Mouse (Mus musculus) liver, embryonic 11.5 days (tissue): ENCODE data around the gene Gm38431. TPM values are rescaled to one million over a fixed set of nuclear protein-coding genes. Genes with fewer than 3 reads are reported as not detected.

Experiments
- ATAC-seq: fragments of 200-750 bp; cut with Nextera tagmentation; replicated peaks from 2 replicates; pipeline ENCODE4 v1.8.0; 2017; ENCODE audit warnings: moderate number of reproducible peaks, mild to moderate bottlenecking, moderate TSS enrichment, moderate library complexity; ENCODE audit not compliant: low FRiP score
- DNase-seq: peaks from one replicate; pipeline ENCODE4 v3.0.0-alpha.2; 2017; ENCODE audit warnings: low spot score
- H3K27ac ChIP-seq: fragments of 300-500 bp; sonication (generic); 2 replicates; pipeline ENCODE4 v1.5.1; 2014; ENCODE audit warnings: mild to moderate bottlenecking, low read depth, low read length, control low read depth
- H3K27me3 ChIP-seq: fragments of 300-500 bp; sonication (generic); replicated peaks from 2 replicates; pipeline ENCODE4 v1.6.1; 2014; ENCODE audit warnings: low read length, mixed read lengths; ENCODE audit not compliant: control insufficient read depth, insufficient read depth
- H3K36me3 ChIP-seq: fragments of 300-500 bp; sonication (generic); 2 replicates; pipeline ENCODE4 v1.6.1; 2014; ENCODE audit warnings: mild to moderate bottlenecking, low read length, moderate library complexity, mixed read lengths; ENCODE audit not compliant: control insufficient read depth, insufficient read depth
- H3K4me1 ChIP-seq: fragments of 300-500 bp; sonication (generic); replicated peaks from 2 replicates; pipeline ENCODE4 v1.6.1; 2014; ENCODE audit warnings: low read length, mixed read lengths; ENCODE audit not compliant: control insufficient read depth, insufficient read depth
- H3K4me2 ChIP-seq: fragments of 300-500 bp; sonication (generic); 2 replicates; pipeline ENCODE4 v1.6.1; 2014; ENCODE audit warnings: mild to moderate bottlenecking, control low read depth, moderate library complexity
- H3K4me3 ChIP-seq: fragments of 300-500 bp; sonication (generic); 2 replicates; pipeline ENCODE4 v1.5.1; 2014; ENCODE audit warnings: low read depth, low read length, control low read depth
- H3K9ac ChIP-seq: fragments of 300-500 bp; sonication (generic); 2 replicates; pipeline ENCODE4 v1.6.1; 2014; ENCODE audit warnings: low read depth, low read length, control low read depth
- H3K9me3 ChIP-seq: fragments of 300-500 bp; sonication (generic); 2 replicates; pipeline ENCODE4 v1.6.1; 2016; ENCODE audit warnings: low read length, inconsistent platforms, mixed read lengths; ENCODE audit not compliant: control insufficient read depth
- whole genome bisulfite sequencing: fragments of 180-500 bp; shearing (Covaris S2); extraction: QIAGEN DNeasy Blood & Tissue Kit; methylation state at CpG from one replicate; pipeline ENCODE4 v1.1.7; 2014; 5-methylcytosine and 5-hydroxymethylcytosine counted together
- microRNA counts: library from miRNA; unstranded; fragments of <30 nt; microRNA quantifications from one replicate; lab custom pipeline; 2015
- microRNA-seq: library from miRNA; unstranded; fragments of <30 nt; microRNA quantifications from one replicate; pipeline ENCODE4, GENCODE M21; 2017; ENCODE audit warnings: borderline number of aligned reads
- polyA plus RNA-seq: library from polyadenylated mRNA; unstranded; fragments of >200 nt; fragmentation: Nextera tagmentation; extraction: Ambion mirVana; gene quantifications from 2 replicates; pipeline ENCODE4 v1.2.1, GENCODE M21; 2014

Gene Gm38431
- polyA plus RNA-seq, 1 experiment from 2014 or later = 4.3 TPM

DNA sequence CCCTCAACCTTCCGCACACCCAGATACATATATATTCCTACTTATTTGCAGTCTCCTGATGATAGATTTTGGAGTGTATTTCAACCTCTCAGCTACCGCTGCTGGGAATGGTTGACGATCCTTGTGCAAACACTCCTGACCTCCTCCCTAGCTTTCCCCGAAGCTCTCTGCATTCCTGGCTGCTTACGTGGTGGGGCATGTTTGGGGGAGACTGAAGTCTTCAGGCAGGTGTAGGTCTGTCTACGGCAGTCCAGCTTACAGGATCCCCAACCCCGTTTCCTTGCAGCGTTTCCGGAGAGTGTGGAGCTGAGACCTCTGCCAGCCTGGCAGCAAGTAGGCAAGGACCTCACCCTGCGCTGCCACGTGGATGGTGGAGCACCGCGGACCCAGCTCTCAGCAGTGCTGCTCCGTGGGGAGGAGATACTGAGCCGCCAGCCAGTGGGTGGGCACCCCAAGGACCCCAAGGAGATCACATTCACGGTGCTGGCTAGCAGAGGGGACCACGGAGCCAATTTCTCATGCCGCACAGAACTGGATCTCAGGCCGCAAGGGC, 66.5 kb downstream of the Gm38431 start:
- Histone ChIP-seq H3K36me3 (no peaks in the 10 kb centered on the region), H3K4me2 (no peak overlapping the region), H3K9ac (no peak overlapping the region), H3K27ac (no peak overlapping the region), H3K27me3 (no peaks in the 10 kb centered on the region), H3K9me3 (no peaks in the 10 kb centered on the region), H3K4me3 (no peak overlapping the region), H3K4me1 (peaks cover 19% of the 10 kb centered on the region; the same call in 1 of the 2 replicates)
- DNase-seq = no peak
- ATAC-seq = no peak
- WGBS = 77% methylated on average over 19 of the region's 19 CpGs

DNA sequence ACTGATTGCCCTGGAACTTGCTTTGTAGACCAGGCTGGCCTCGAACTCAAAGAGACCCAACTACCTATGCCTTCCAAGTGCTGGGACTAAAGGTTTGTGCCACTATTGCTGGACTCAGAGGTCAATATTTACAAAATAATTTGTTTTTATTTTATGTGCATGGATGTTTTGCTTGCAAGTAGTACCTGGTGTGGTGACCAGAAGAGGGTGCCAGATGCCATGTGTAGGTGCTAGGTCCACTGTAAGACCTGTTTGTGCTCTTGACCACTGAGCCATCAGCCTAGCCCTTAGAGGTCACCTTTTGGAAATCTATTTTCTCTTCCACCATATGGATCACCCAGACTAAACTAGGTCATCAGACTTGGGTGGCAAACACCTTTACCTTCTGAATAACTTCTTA, 69.1 kb downstream of the Gm38431 start:
- peaks cover 6% of the 10 kb centered on the region; the same call in 1 of the 2 replicates for H3K4me1 ChIP-seq
- WGBS = 86% methylated on average over 1 of the region's 1 CpGs
- no peak overlapping the region for H3K4me2 ChIP-seq
- DNase-seq (no peak), ATAC-seq (no peak)
- H3K9me3 ChIP-seq = no peaks in the 10 kb centered on the region
- H3K27me3 ChIP-seq = no peaks in the 10 kb centered on the region
- no peak overlapping the region for H3K9ac ChIP-seq
- no peaks in the 10 kb centered on the region for H3K36me3 ChIP-seq
- no peak overlapping the region for H3K27ac ChIP-seq
- H3K4me3 ChIP-seq = no peak overlapping the region

DNA sequence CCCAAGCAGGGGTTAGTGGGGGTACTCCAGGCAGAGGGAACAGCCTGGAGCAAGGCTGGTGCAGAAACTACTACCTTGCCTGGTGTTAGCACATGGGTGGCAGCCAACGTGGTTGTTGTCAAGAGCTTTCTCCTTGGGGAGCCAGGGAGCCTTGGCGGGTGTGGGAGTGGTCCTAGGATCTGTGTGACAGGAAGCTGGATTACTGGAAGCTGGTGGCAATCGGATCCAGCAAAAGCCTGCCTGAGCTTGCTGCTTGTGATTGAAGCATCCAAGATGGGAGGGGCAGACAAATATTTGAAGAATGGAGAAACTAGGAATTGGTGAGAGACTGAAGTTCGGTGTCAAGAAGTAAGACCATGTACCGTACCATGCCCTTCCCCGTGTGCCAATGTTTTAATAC, 69.5 kb downstream of the Gm38431 start:
- Histone ChIP-seq H3K36me3 (no peaks in the 10 kb centered on the region), H3K27ac (no peak overlapping the region), H3K9me3 (no peaks in the 10 kb centered on the region), H3K9ac (no peak overlapping the region), H3K4me2 (no peak overlapping the region), H3K4me1 (peaks cover 9% of the 10 kb centered on the region), H3K4me3 (no peak overlapping the region), H3K27me3 (0 out of 2 replicates have a peak, but pooled peaks cover 4% of the 10 kb centered on the region)
- ATAC-seq (no peak), DNase-seq (no peak)
- 69% methylated on average over 6 of the region's 6 CpGs for WGBS

DNA sequence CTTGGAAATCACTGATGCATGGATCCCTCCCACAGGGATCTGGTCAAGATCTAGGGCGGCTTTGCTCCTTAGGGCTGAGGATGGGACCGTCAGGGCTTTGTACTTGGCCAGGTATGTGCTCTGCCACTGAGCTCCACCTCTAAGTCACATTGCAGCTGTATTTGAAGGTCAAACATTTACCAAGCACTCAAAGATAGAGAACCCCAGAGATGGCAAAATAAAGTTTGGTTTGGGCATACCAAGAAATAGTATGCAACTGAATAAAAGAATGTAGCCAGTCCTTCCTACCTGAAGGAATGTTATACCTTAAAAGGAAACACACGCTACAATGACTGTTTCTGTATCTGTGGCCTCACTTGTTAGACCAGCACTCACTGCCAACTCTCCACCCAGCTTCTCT, 70.4 kb downstream of the Gm38431 start:
- H3K27ac ChIP-seq = no peak overlapping the region
- 81% methylated on average over 3 of the region's 3 CpGs for WGBS
- no peak overlapping the region for H3K4me3 ChIP-seq
- H3K4me2 ChIP-seq = no peak overlapping the region
- H3K36me3 ChIP-seq = no peaks in the 10 kb centered on the region
- H3K9me3 ChIP-seq = no peaks in the 10 kb centered on the region
- H3K9ac ChIP-seq = no peak overlapping the region
- peaks cover 5% of the 10 kb centered on the region; the same call in 1 of the 2 replicates for H3K4me1 ChIP-seq
- no peak for ATAC-seq
- H3K27me3 ChIP-seq = 0 out of 2 replicates have a peak, but pooled peaks cover 5% of the 10 kb centered on the region
- DNase-seq = no peak

DNA sequence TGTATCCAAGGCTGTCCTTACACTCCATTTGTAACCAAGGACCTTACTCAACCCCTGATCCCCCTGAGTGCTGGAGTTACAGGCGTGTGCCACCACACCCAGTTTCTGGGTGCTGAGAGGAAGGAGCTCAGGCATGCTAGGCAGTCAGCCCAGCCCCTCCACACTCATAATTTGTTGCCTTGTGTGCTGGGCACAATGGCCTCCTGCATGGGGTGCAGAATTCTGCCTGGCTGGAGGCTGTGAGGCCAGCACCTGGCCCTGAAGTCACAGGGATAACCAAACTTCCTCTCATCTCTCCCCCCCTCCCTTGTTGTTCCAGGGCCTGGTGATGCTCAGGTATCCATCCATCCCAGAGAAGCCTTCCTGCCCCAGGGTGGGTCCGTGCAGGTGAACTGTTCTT, 73.2 kb downstream of the Gm38431 start:
- Histone ChIP-seq H3K9me3 (no peaks in the 10 kb centered on the region), H3K27me3 (peaks cover 17% of the 10 kb centered on the region; the same call in 1 of the 2 replicates), H3K4me1 (peaks cover 20% of the 10 kb centered on the region), H3K36me3 (no peaks in the 10 kb centered on the region), H3K27ac (no peak overlapping the region), H3K4me3 (no peak overlapping the region), H3K4me2 (no peak overlapping the region), H3K9ac (no peak overlapping the region)
- ATAC-seq (no peak), DNase-seq (no peak)
- WGBS = 75% methylated on average over 2 of the region's 2 CpGs

MicroRNAs encoded within 50 kb of the gene (microRNA counts, 519-probe panel; counts per million panel counts)
- microRNA mmu-miR-1900 (lab: Ali Mortazavi, UCI) = not detected

Small RNA genes within 50 kb of the gene (microRNA-seq; reads per million reads assigned to microRNA genes)
- not detected for gene Mir1900
- not detected for gene Mir7082

Other genes with a start within 250 kb of the Gm38431 start
- gene A230050P20Rik, start 223.4 kb downstream of the Gm38431 start, polyA plus RNA-seq = 7.1 and 8.8 TPM in 2 replicates
- gene Angptl6, start 212.3 kb downstream of the Gm38431 start, polyA plus RNA-seq = 9.4 TPM in 2 replicates
- gene Ppan, start 203.8 kb downstream of the Gm38431 start, polyA plus RNA-seq = 170 and 178 TPM in 2 replicates
- gene Eif3g, start 193.4 kb downstream of the Gm38431 start, polyA plus RNA-seq = 440 and 448 TPM in 2 replicates
- 85.1 and 87.5 TPM in 2 replicates for gene Dnmt1, start 132.1 kb downstream of the Gm38431 start, polyA plus RNA-seq
- 15.2 and 16.8 TPM in 2 replicates for gene S1pr2, start 115.2 kb downstream of the Gm38431 start, polyA plus RNA-seq
- 138 and 145 TPM in 2 replicates for gene Mrpl4, start 89.3 kb downstream of the Gm38431 start, polyA plus RNA-seq
- 12.2 and 13.0 TPM in 2 replicates for gene Icam1, start 76.0 kb downstream of the Gm38431 start, polyA plus RNA-seq
- 146 and 147 TPM in 2 replicates for gene Icam4, start 62.6 kb downstream of the Gm38431 start, polyA plus RNA-seq
- 0.37 and 0.44 TPM in 2 replicates for gene Icam5, start 59.9 kb downstream of the Gm38431 start, polyA plus RNA-seq
- 0.67 and 1.4 TPM in 2 replicates for gene Zglp1, start 24.9 kb downstream of the Gm38431 start, polyA plus RNA-seq
- gene Gm49373, start 18.9 kb downstream of the Gm38431 start, polyA plus RNA-seq = 0.53 and 1.4 TPM in 2 replicates
- gene Fdx1l, start 18.4 kb downstream of the Gm38431 start, polyA plus RNA-seq = 74.9 and 75.1 TPM in 2 replicates
- 89.8 and 94.0 TPM in 2 replicates for gene Raver1, start within 50 bp of the Gm38431 start, polyA plus RNA-seq
- 11.5 and 13.8 TPM in 2 replicates for gene Tyk2, start 39.2 kb upstream of the Gm38431 start, polyA plus RNA-seq
- 334 and 347 TPM in 2 replicates for gene Cdc37, start 58.0 kb upstream of the Gm38431 start, polyA plus RNA-seq
- 5.3 and 5.4 TPM in 2 replicates for gene Pde4a, start 73.7 kb upstream of the Gm38431 start, polyA plus RNA-seq
- gene Keap1, start 147.4 kb upstream of the Gm38431 start, polyA plus RNA-seq = 43.8 and 45.1 TPM in 2 replicates
- gene S1pr5, start 156.4 kb upstream of the Gm38431 start, polyA plus RNA-seq = not detected in 2 replicates
- gene Atg4d, start 173.3 kb upstream of the Gm38431 start, polyA plus RNA-seq = 57.0 and 61.1 TPM in 2 replicates
- 19.3 and 24.2 TPM in 2 replicates for gene Kri1, start 196.0 kb upstream of the Gm38431 start, polyA plus RNA-seq
- 48.0 and 48.2 TPM in 2 replicates for gene Cdkn2d, start 199.4 kb upstream of the Gm38431 start, polyA plus RNA-seq
- gene Ap1m2, start 220.3 kb upstream of the Gm38431 start, polyA plus RNA-seq = 1.2 and 1.6 TPM in 2 replicates
- 57.2 and 61.2 TPM in 2 replicates for gene Slc44a2, start 228.7 kb upstream of the Gm38431 start, polyA plus RNA-seq